Mouse (Mus musculus): ENCODE measurements around the gene Ccz1.

GRCm38 (mm10) chr5:143992661-143993060, 22.0 kb downstream of the Ccz1 start:
- no peak for TF ChIP-seq CTCF (IDR thresholded peaks at IDR 0.05; ENCODE audit: low read depth, low read length)
- TF ChIP-seq POLR2A (IDR thresholded peaks at IDR 0.05; ENCODE audit: extremely low read depth, insufficient read depth, low read length) = no peak

All from liver, adult 2 months (tissue).